Mouse (Mus musculus): Measurements from ENCODE around the gene Bdh1. TPM values are rescaled to one million over a fixed set of nuclear protein-coding genes. Genes with fewer than 3 reads are reported as not detected.
"Not testable (repeated sequence)": the region's sequence is repeated elsewhere in the genome, so short reads cannot be mapped to it uniquely, and the experiment has no call there.

Gene Bdh1
- 18.7 and 18.8 TPM in 2 replicates for polyA plus RNA-seq (2016; fragmentation: Nextera tagmentation; extraction: Ambion mirVana)

- H3K9ac ChIP-seq (replicated peaks): no peak within 1 kb of the TSS
- no peak within 1 kb of the TSS for H3K4me2 ChIP-seq
- no peak within 1 kb of the TSS for H3K27ac ChIP-seq
- H3K36me3 ChIP-seq: no peaks in the 10 kb centered on the region
- 76% methylated on average over 9 of the region's 9 CpGs for WGBS
- H3K9me3 ChIP-seq: no peaks in the 10 kb centered on the region
- ATAC-seq (ENCODE audit: insufficient number of reproducible peaks, insufficient read depth, low FRiP score, low TSS enrichment, low read depth): no peak
- no peaks in the 10 kb centered on the region for H3K4me1 ChIP-seq (replicated peaks)
- H3K4me3 ChIP-seq (replicated peaks): no peak within 1 kb of the TSS
- H3K27me3 ChIP-seq: peaks cover 11% of the 10 kb centered on the region
Measured at GRCm38 (mm10) chr16:31422000-31422399, at the start of gene Bdh1. TSS of gene Bdh1 (plus strand) at chr16:31422280.

- H3K9me3 ChIP-seq; H3K36me3 ChIP-seq; H3K4me1 ChIP-seq (replicated peaks); H3K4me3 ChIP-seq (replicated peaks); H3K27me3 ChIP-seq; H3K27ac ChIP-seq; H3K9ac ChIP-seq (replicated peaks); H3K4me2 ChIP-seq; ATAC-seq (ENCODE audit: insufficient number of reproducible peaks, insufficient read depth, low FRiP score, low TSS enrichment, low read depth): not testable (repeated sequence)
- 80% methylated on average over 3 of the region's 3 CpGs for WGBS
Measured at GRCm38 (mm10) chr16:31372316-31372715, 49.8 kb upstream of the Bdh1 start.

GRCm38 (mm10) chr16:31375877-31376582, 46.0 kb upstream of the Bdh1 start:
- not testable (repeated sequence) for H3K4me3 ChIP-seq (replicated peaks); H3K36me3 ChIP-seq; H3K4me2 ChIP-seq; H3K9me3 ChIP-seq; ATAC-seq (ENCODE audit: insufficient number of reproducible peaks, insufficient read depth, low FRiP score, low TSS enrichment, low read depth); H3K4me1 ChIP-seq (replicated peaks); H3K27ac ChIP-seq; H3K27me3 ChIP-seq; H3K9ac ChIP-seq (replicated peaks)
- WGBS: 74% methylated on average over 4 of the region's 4 CpGs

DNA sequence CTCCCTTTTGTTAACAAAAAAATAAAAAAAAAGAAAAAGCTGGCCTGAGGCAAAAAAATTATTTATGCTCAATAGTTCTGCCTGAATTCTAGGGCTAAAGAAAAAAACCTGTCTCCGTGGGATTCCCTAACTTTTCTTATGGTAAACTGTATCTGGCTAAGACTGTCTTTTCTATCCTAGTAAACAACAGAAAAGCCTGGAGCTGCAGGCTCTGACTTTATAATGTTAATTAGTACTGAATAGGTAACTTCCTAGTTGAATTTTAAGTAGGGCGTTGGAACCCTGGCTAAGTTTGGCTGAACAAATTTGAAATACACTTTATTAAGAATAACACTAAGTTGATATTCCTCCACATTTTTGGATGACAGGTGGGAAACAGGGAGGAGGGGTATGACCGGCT, 33.8 kb upstream of the Bdh1 start:
- not testable (repeated sequence) for H3K4me1 ChIP-seq (replicated peaks); H3K4me2 ChIP-seq; H3K36me3 ChIP-seq; H3K9me3 ChIP-seq; H3K27ac ChIP-seq; H3K9ac ChIP-seq (replicated peaks); ATAC-seq (ENCODE audit: insufficient number of reproducible peaks, insufficient read depth, low FRiP score, low TSS enrichment, low read depth); H3K4me3 ChIP-seq (replicated peaks); H3K27me3 ChIP-seq
- 85% methylated on average over 3 of the region's 3 CpGs for WGBS

DNA sequence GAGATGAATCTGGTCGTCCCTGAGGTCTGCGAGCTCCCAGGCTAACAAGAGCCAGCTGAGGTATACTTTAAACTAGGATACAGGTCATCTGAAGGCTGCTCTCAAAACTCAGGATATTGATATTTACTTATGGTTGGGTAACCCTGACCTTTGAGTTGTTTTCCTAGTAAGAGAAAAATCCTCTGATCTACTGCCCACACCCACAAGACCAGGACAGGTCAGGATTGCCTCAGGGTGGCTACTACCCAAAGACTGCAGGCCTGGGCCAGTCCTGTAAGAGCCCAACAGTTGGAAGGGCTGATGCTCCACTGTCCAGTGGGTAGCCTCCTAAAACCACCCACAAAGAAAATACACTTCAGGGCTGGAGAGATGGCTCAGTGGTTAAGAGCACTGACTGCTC, 22.8 kb upstream of the Bdh1 start:
- H3K9ac ChIP-seq (replicated peaks): no peak overlapping the region
- 78% methylated on average over 2 of the region's 2 CpGs for whole genome bisulfite sequencing
- no peaks in the 10 kb centered on the region for H3K36me3 ChIP-seq
- H3K4me3 ChIP-seq (replicated peaks): no peak overlapping the region
- H3K9me3 ChIP-seq: peaks cover 6% of the 10 kb centered on the region
- H3K4me2 ChIP-seq: no peak overlapping the region
- no peak for ATAC-seq (ENCODE audit: insufficient number of reproducible peaks, insufficient read depth, low FRiP score, low TSS enrichment, low read depth)
- no peaks in the 10 kb centered on the region for H3K4me1 ChIP-seq (replicated peaks)
- H3K27me3 ChIP-seq: no peaks in the 10 kb centered on the region
- H3K27ac ChIP-seq: no peak overlapping the region

- WGBS: 88% methylated on average over 11 of the region's 11 CpGs
- H3K4me1 ChIP-seq (replicated peaks): no peaks in the 10 kb centered on the region
- no peak for ATAC-seq (ENCODE audit: insufficient number of reproducible peaks, insufficient read depth, low FRiP score, low TSS enrichment, low read depth)
- no peak overlapping the region for H3K9ac ChIP-seq (replicated peaks)
- H3K9me3 ChIP-seq: peaks cover 6% of the 10 kb centered on the region
- H3K36me3 ChIP-seq: no peaks in the 10 kb centered on the region
- H3K4me3 ChIP-seq (replicated peaks): no peak overlapping the region
- H3K27ac ChIP-seq: no peak overlapping the region
- H3K27me3 ChIP-seq: peaks cover 1% of the 10 kb centered on the region; the same call in 1 of the 2 replicates
- no peak overlapping the region for H3K4me2 ChIP-seq
Measured at GRCm38 (mm10) chr16:31400908-31401692, 21.0 kb upstream of the Bdh1 start.

- Histone ChIP-seq H3K27ac (no peak overlapping the region), H3K9ac (replicated peaks) (no peak overlapping the region), H3K36me3 (no peaks in the 10 kb centered on the region), H3K9me3 (peaks cover 2% of the 10 kb centered on the region), H3K27me3 (peaks cover 3% of the 10 kb centered on the region; the same call in 1 of the 2 replicates), H3K4me1 (replicated peaks) (no peaks in the 10 kb centered on the region), H3K4me3 (replicated peaks) (no peak overlapping the region), H3K4me2 (no peak overlapping the region)
- ATAC-seq (ENCODE audit: insufficient number of reproducible peaks, insufficient read depth, low FRiP score, low TSS enrichment, low read depth): no peak
- WGBS: 33% methylated on average over 8 of the region's 8 CpGs
Measured at GRCm38 (mm10) chr16:31402096-31402495, 20.0 kb upstream of the Bdh1 start.

GRCm38 (mm10) chr16:31403971-31404370, 18.1 kb upstream of the Bdh1 start:
- WGBS: 89% methylated on average over 4 of the region's 4 CpGs

GRCm38 (mm10) chr16:31405040-31405439, 17.0 kb upstream of the Bdh1 start:
- 59% methylated on average over 1 of the region's 1 CpGs for WGBS
- H3K36me3 ChIP-seq: no peaks in the 10 kb centered on the region
- peaks cover 3% of the 10 kb centered on the region; the same call in 1 of the 2 replicates for H3K27me3 ChIP-seq
- no peak for ATAC-seq (ENCODE audit: insufficient number of reproducible peaks, insufficient read depth, low FRiP score, low TSS enrichment, low read depth)
- no peak overlapping the region for H3K4me2 ChIP-seq
- H3K27ac ChIP-seq: no peak overlapping the region
- no peaks in the 10 kb centered on the region for H3K9me3 ChIP-seq
- no peaks in the 10 kb centered on the region for H3K4me1 ChIP-seq (replicated peaks)
- H3K9ac ChIP-seq (replicated peaks): no peak overlapping the region
- no peak overlapping the region for H3K4me3 ChIP-seq (replicated peaks)

More at GRCm38 (mm10) chr16:31403971-31404370, 18.1 kb upstream of the Bdh1 start:
- Histone ChIP-seq H3K4me2 (no peak overlapping the region), H3K4me1 (replicated peaks) (no peaks in the 10 kb centered on the region), H3K4me3 (replicated peaks) (no peak overlapping the region), H3K36me3 (no peaks in the 10 kb centered on the region), H3K27ac (no peak overlapping the region), H3K9me3 (no peaks in the 10 kb centered on the region), H3K27me3 (peaks cover 3% of the 10 kb centered on the region; the same call in 1 of the 2 replicates), H3K9ac (replicated peaks) (no peak overlapping the region)
- ATAC-seq (ENCODE audit: insufficient number of reproducible peaks, insufficient read depth, low FRiP score, low TSS enrichment, low read depth): no peak

GRCm38 (mm10) chr16:31407872-31408271, 14.2 kb upstream of the Bdh1 start:
- no peak overlapping the region for H3K4me2 ChIP-seq
- no peak overlapping the region for H3K27ac ChIP-seq
- H3K9me3 ChIP-seq: no peaks in the 10 kb centered on the region
- H3K4me3 ChIP-seq (replicated peaks): no peak overlapping the region
- H3K4me1 ChIP-seq (replicated peaks): no peaks in the 10 kb centered on the region
- H3K9ac ChIP-seq (replicated peaks): no peak overlapping the region
- peaks cover 3% of the 10 kb centered on the region; the same call in 1 of the 2 replicates for H3K27me3 ChIP-seq
- WGBS: 80% methylated on average over 3 of the region's 3 CpGs
- H3K36me3 ChIP-seq: no peaks in the 10 kb centered on the region
- no peak for ATAC-seq (ENCODE audit: insufficient number of reproducible peaks, insufficient read depth, low FRiP score, low TSS enrichment, low read depth)

- 80% methylated on average over 4 of the region's 4 CpGs for WGBS
- H3K27ac ChIP-seq: no peak overlapping the region
- no peaks in the 10 kb centered on the region for H3K9me3 ChIP-seq
- peaks cover 3% of the 10 kb centered on the region; the same call in 1 of the 2 replicates for H3K27me3 ChIP-seq
- no peaks in the 10 kb centered on the region; the same call in 1 of the 2 replicates for H3K4me1 ChIP-seq (replicated peaks)
- ATAC-seq (ENCODE audit: insufficient number of reproducible peaks, insufficient read depth, low FRiP score, low TSS enrichment, low read depth): no peak
- no peak overlapping the region for H3K9ac ChIP-seq (replicated peaks)
- no peak overlapping the region for H3K4me3 ChIP-seq (replicated peaks)
- no peaks in the 10 kb centered on the region for H3K36me3 ChIP-seq
- no peak overlapping the region for H3K4me2 ChIP-seq
Measured at GRCm38 (mm10) chr16:31410969-31411368, 11.1 kb upstream of the Bdh1 start.

Measured in limb, embryonic 12.5 days (tissue).